Mouse (Mus musculus) kidney, postnatal 4 days (tissue): Measurements from ENCODE around the gene Cpn2.
A peak's percentile ranks its signal among the peaks of the same experiment; 100 is the strongest.

Source experiments
- DNase-seq, 2 experiments: peaks; one replicate each; pipeline ENCODE4 v3.0.0; 2021; ENCODE audit warnings: mixed read lengths in 2 of 2

The Cpn2 gene

DNA sequence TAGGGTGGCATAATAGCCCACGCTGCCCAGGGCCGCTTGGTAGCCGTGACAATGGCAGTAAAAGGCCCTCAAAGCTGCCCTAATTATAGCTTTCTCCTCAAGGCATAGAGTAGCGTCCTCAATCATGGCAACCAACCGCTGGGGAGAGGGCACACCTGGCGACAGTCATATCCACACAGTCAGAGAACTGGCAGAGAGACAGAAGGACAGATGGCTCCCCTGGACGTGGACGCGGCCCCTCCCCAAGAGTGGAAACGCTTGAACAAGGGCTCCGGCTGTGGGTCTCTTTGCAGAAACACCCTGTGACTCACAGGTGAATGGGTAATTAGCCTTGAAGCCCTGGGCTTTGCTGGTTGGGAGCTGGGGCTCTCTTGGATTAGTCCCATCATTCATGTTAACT is 11.1 kb upstream of the Cpn2 start:
- no peak for DNase-seq

DNA sequence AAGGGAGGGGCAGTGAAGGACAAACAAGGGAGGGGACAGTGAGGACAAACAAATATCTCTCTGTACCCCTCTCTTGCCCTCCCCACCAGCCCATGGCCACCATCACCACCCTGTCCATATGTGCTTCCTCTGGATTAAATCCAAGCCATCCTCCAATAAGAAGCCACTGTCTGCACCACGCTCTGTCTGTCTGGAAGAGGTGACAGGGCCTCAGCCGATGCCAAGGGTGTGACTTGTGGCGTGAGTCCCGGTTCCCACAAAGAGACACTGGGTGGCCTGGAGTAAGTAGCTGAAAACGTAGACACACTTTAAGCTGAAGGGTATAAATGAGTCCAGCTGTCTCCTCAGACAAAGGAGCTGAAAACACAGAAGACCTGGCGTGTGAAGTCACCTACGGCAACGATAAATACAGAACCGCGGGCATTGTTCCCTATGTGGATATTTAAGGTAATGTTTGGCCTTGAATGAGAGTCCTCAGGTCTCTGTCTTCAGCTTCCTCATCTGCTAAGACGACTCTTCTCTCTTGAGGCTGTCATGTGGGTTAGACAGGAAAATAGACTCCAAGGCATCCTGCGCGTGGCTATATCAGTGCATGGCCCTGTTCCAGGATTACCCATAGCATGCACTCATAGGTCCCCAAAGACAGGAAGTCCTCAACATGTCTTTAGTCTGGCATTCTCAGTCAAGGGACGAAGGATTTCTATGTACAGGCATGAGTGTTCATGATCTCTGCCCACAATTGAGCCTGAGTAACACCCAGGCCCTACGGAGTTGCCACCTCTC is 8.4 kb upstream of the Cpn2 start:
- DNase-seq, result no peak

DNA sequence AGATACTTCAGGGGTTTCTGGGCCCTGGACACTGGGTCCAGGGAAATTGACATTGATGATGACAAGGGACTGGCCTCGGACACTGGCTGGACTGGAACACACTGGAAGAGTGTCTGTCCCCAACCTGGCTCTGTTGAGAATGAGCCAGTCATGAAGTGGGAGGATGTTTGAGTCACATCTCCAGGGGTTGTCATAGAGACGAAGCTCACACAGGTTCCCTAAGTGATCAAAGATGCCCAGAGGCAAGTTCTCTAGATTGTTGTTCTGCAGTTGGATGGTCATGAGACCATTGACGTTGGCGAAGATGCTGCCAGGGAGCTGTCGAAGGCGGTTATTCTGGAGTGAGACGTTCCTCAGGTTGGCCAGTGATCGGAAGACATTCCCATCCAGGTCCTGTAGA is 5.8 kb upstream of the Cpn2 start:
- DNase-seq, result no peak

DNA sequence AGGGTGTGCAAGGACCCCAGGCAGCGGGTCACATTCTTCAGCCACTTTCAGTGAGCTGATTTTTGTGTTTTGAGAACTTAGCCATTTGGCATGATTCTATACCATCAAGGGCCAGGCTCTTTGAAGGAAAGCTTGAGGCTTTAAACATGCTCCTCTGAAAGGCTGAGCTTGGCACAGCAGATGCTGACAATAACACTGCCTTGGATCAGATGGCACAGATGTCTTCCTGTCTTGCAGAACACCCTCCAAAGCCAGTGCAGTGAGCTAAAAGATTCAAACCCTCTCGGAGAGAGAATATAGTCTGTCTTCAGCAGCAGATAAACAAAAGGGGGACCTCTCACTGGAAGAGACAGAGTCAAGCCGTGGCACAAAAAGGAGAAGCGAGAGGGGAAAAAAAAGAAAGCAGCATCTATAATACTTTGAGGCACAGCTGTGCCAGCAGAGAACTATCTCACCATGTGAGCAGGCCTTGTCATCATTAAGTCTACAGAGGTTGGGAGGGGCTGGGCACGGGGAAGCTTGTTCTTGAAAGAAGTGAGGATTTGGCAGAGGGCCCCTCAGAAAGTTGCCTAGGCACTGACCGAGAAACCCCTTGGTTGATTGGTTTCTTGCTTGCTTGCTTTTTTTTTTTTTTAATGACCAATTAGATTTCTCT is 4.8 kb upstream of the Cpn2 start:
- DNase-seq, result no peak

DNA sequence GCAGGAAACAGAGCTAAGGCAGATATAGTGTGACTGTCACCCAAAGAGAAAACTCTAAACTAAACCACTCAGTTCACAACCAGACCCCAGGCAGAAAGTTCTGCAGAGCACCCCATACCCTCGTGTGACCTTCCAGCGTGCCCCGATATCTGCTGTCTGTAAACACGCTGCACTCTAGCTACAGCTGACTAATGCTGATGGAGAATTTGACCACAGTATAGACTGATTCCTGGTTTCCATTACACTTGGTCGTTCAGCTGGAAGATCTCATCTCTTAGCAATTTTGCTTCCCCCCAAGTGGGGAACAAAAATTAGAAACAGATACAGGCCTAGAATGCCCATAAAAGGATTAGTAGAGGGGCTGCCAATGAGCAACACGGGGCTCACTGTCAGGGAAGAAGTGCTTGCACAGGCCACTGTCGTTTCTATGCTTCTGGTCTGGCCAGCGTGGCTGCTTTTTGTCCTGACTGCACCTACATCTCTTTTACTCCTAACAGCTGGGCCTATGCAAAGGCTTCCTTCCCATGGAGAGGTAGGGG is 4.0 kb upstream of the Cpn2 start:
- DNase-seq, result no peak

DNA sequence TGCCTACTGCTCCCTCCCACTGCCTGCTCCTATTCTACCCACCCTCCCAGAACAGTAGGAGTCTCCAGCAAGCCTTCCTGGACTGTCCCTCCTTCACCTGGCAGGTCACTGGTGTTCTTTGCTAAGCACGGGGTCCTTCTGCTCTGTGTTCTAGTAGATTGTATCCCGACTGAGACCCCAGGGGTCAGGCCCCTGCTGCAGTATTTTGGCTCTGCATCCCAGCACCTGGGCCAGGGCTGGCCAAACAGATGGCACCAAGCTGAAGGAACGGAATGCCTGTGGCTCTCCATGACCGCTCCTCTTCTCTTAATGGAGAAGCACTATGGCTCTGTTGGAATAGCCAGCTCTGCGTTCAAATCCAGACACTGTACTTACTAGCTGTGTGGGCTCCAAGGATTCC is 738 bp downstream of the Cpn2 start:
- DNase-seq, result no peak

GRCm38 (mm10) chr16:30265611-30266010 is 1.7 kb downstream of the Cpn2 start:
- no peak for DNase-seq

DNA sequence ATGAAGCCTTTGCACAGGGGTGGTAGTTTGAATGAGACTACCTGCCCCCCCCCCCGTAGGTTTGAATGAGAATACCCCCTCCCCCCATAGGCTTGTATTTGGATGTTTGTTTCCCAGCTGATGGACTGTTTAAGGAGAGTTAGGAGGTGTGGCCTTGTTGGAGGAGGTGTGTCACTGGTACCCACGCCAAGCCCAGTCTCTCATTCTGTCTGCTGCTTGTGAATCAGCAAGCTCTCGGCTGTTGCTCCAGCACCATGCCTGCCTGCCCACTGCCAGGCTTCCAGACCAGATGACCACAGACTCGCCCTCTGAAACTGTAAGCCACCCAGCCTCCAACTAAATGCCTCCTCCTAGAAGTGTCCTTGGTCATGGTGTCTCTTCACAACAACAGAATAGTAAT is 4.1 kb downstream of the Cpn2 start:
- no peak for DNase-seq

DNA sequence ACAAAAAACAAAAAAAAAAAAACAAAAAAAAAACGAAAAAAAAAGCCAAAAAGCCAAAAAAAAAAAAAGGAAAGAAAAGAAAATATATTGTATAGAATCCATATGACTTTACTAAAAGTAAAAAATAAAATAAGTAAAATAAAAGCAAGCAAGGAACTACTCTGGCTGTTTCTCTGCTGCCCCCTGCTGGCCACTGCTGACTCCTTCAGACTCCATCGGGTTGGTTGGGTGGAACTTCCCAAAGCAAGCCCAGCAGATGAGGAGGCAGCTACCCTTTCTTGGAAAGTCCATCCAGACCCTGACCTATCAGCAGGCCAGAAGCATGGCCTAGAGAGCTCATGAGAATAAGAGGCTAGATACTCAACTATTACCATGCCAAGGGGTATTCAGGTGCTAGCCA is 4.6 kb downstream of the Cpn2 start:
- peak; percentile 84 to 86 for DNase-seq

GRCm38 (mm10) chr16:30262157-30262556 is 5.1 kb downstream of the Cpn2 start:
- no peak for DNase-seq

DNA sequence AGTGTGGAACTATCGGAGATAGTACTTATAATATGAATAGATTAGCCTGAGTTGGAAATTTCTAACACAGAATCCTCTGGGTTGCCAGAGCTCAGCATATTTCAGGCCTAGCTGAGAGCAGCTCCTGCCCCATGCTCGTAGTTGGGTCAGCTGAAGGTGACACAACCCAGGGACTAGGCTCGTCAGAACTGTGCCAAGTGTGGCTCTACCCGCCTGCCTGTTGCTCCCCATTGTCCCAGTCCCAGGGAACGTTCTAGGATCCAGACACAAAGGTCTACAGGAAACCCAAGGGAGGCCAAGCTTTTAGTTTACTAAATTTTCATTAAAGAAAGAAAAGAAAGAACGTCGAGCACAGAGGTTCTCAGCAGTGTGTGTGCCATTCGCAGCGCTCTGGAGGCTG is 6.0 kb downstream of the Cpn2 start:
- DNase-seq, result no peak

- DNase-seq, result no peak
Measured at GRCm38 (mm10) chr16:30260012-30260635, 7.2 kb downstream of the Cpn2 start.

- DNase-seq, result no peak
Measured at GRCm38 (mm10) chr16:30259444-30259843, 7.9 kb downstream of the Cpn2 start.

GRCm38 (mm10) chr16:30258441-30258840 is 8.9 kb downstream of the Cpn2 start:
- no peak for DNase-seq

DNA sequence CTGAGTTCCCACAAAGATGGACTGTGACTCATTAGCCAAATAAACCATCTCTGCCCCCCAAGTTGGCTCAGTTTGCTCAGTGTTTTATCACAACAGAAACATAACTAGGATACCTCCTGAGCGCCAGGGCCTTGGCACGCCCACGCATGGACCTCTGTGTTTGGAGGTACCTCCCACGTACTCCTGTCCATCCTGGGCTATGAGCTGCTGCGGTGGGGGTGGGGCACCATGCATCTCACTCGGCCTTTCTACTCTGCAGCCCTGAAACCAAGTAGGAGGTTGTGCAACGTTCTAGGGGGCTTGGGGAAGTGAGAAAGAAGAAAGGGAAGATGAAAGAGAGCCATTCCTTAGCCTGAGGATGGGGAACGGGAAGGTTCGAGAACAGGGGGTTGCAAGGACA is 9.6 kb downstream of the Cpn2 start:
- DNase-seq, result peak; percentile 38 to 48

GRCm38 (mm10) chr16:30255061-30255460 is 12.2 kb downstream of the Cpn2 start:
- no peak for DNase-seq

- no peak for DNase-seq
Measured at GRCm38 (mm10) chr16:30253900-30254299, 13.4 kb downstream of the Cpn2 start.

- DNase-seq, result no peak
Measured at GRCm38 (mm10) chr16:30253374-30253773, 13.9 kb downstream of the Cpn2 start.

GRCm38 (mm10) chr16:30252003-30252418 is 15.3 kb downstream of the Cpn2 start:
- DNase-seq, result peak; percentile 85 to 88

GRCm38 (mm10) chr16:30244037-30244700 is 23.1 kb downstream of the Cpn2 start:
- DNase-seq, result peak; percentile 41 to 49

DNA sequence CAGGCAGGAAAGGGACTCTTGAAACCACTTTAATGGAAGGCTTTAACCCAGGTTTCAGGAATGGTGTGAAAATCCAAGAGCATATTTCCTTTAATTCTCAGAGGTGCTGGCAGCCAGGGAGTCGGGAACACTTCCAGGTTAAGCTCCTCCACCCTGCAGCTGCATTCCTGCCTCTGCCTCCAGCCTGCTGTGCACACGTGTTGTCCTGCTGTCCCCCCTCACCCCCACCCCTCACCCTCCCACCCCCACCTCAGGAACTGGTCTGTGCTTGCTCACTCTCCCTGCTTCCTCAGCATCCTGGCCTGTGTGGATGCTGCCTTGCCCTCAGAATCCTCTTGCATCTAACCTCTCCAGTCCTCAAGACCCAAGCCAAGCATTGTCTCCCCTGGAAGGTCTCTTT is 25.7 kb downstream of the Cpn2 start:
- no peak for DNase-seq

DNA sequence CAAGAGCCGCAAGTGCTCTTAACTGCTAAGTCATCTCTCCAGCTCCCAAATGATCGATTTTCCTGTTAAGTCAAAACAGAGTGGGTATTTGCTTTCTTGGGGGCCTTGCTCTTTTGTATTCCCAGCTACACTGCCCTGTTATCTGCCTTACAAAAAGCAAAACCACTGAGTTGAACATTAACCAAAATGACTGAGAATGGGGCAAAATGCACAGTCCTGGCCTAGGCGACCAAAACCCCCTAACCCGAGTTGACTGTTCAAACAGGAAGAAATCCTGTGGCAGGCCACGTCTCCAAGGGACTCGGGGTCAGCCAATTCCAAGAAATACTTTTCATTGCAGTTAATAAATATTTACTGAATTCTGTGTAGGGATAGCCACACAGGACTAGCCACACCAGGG is 28.5 kb downstream of the Cpn2 start:
- DNase-seq, result no peak

DNA sequence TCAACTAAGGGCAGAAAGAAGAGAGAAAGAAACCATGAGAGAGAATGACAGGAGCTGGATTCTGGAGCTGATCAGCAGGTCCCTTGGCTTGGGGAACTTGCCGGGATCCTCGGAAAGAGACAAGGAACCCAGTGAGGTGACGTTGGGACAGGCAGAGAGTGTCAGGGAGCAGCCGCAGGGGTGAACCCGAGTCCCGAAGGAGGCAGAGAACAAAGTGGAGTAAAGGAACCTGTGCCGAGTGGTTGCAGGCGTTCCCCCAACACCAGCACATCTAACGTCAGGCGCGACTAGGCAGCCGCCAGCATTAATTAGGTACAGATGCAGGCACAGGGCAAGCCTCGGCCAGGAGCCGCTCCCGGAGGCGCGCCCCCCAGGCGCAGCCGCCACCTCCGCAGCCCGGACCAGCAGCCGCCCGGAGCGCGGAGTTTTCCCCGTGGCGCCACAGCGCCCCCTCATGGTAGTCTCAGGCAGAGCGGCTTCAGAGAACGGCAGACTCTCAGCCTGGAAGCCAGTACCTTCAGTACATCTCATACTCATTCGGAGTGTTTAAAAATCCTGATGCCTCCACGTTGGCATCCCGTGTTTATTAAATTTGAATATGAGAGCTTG is 31.1 kb downstream of the Cpn2 start:
- DNase-seq, result peak; percentile 92
